Mouse (Mus musculus): Measurements from ENCODE around the gene Cdh13. TPM values are rescaled to one million over a fixed set of nuclear protein-coding genes. Genes with fewer than 3 reads are reported as not detected.

Gene Cdh13
- total RNA-seq, 2 experiments from 2014 or later = 5.9 to 6.2 TPM

DNA sequence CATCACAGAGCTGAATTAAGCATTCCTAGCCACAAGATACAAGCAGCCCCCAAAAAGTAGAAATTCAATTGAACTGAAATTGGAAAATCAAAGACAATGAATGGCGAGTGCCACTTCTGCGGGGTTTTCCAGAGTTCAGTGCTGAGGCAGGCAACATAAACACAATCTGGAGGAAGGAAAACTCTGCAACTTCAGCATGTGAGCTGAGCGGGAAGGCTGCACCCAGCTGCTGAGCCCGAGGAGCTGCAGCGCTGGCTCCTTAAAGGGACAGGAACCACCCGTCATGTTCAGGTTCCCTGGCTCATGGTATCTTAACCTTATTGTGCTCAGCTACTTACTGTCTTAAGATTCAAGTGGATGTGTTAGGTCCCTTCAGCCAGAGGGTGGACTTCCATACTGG, 814.7 kb downstream of the Cdh13 start:
- no peak for DNase-seq

DNA sequence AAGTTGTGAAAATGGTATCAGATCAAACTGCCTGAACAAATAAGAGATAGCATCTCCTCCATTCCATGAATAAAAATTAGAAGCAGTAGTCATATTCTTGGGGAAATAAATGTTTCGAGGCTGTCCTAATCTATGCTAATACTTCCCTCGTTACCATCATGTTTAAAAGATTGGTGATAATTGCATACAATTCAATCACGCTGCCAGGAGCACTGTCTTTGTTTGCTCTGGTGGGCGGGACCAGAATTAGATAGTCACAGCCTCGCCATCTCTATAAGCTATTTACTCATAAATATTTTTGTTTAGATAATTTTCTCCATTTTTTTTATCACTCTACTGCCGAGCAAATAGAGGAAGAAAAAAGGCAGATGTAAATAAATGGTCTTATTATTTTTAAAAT, 819.3 kb downstream of the Cdh13 start:
- DNase-seq = no peak

DNA sequence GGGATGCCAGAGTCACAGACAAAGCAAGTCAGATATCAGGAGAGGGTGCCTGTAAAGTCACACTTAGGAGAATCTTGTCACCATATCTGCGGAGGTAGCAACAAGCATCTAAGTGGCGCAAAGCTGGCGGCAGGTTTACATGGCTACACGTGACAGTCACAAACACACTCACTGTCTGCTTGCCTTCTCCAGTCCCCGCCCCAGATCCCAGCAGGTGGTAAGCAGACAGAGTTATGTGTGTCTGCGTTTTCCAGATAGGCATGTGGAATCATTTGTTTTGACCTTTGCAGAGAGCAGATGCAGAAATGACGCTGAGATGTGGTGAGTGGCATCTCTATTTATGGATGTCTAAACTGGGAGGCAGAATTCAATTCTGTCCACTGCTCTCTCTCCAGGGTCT, 826.1 kb downstream of the Cdh13 start:
- DNase-seq = no peak

- no peak for DNase-seq
Measured at GRCm38 (mm10) chr8:119112861-119113260, 829.3 kb downstream of the Cdh13 start.

DNA sequence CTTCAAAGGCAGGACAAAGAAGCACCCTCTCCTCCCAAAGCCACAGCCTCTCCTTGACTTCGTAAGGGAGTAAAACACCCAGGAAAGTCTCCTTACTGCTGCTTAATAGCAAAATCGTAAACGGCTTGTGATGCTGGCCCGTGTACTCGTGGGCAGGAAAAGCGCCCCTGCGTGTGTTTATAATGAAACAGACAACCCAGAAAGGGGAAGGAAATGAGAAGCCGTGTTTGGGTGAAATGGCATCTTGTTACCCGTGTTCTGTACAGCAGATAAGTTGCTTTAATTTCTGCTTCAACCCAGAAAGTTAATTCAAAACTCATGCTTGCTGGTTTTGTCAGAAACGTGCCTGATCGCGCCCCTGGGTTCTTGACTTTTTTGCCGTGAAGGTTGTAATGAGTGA, 837.7 kb downstream of the Cdh13 start:
- DNase-seq = no peak

DNA sequence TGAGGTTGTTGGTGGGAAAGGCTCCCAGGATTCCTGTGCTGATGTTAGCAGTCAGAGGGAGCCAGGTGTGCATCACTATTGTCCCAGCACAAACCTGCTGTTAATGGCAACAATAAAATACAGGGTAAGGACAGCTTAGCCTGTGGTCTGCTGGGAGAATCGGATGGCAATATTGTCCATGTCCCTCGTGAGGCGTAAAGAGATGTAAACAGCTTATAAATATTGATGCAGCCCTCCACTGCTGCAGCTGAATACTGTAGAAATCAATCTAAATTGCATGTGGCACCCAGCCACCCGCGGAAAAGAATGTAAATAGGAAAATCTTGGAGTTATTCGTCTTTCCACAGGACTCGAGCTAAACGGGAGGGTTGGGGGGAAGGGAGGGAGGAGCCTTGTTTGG, 844.3 kb downstream of the Cdh13 start:
- no peak for DNase-seq

DNA sequence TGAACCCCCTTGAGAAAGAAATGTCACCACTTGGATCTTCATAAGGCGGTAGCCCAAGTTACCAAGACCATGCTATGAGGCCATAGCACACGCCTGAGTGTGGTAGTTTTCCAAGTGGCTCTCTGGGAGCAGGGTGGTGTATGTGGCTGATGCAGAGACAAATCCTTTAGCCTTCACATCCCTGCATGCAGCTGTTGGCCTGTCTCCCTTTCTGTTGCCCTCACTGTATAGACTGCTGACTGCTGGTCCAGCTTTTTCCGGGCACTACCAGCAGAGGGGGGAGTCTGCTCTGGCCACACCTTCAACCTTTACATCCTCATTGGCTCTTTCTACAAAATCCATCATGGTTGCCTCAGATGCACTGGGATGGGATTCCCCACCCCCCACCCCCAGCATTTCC, 844.7 kb downstream of the Cdh13 start:
- DNase-seq = no peak

DNA sequence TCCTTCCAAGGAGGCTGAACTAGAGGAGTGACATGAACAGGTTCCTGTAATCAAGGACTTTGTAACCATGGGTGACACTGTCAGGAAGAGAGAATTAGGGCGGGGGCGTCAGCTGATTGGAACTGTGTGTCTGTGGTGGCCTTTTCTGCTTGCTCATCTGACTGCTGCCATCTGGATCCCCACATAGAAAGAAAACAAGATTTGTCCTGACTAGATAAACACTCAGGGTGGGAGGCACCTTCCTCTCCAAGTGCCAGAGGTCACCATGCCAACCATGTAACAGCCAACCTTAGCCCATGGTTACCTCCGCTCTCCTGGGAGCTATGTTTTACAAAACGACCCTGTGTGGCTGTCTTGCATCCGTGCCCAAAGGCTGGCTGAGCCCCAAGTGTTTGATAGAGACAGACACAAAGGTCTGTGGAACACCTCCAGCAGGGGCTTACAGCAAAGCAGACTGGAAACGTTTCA, 873.0 kb downstream of the Cdh13 start:
- no peak for DNase-seq

GRCm38 (mm10) chr8:119158628-119159027, 875.1 kb downstream of the Cdh13 start:
- no peak for DNase-seq

GRCm38 (mm10) chr8:119159794-119160193, 876.3 kb downstream of the Cdh13 start:
- DNase-seq = no peak

DNA sequence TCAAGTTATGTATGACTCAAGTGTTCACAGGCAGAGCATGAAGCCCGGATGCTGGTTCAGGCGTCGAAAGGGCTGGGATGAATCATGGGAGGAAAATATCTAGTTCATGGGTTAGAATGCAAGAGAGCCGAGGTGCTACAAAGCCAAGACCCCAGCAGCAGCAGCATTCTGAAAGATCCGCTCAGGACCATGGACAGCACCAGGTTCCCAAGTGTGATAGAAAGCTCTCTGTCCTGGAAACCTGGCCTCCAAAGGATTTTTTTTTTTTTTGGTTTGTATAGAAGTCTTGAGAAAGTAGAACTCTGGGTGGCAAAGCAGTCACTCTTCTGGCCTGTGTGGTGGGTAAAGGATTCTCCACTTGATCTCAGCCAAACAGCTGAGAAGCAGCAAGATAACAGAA, 880.5 kb downstream of the Cdh13 start:
- DNase-seq = peak in 1 of 2 experiments; percentile 6

- no peak for DNase-seq
Measured at GRCm38 (mm10) chr8:119177226-119177935, 893.8 kb downstream of the Cdh13 start.

GRCm38 (mm10) chr8:119180626-119181025, 897.1 kb downstream of the Cdh13 start:
- no peak for DNase-seq

DNA sequence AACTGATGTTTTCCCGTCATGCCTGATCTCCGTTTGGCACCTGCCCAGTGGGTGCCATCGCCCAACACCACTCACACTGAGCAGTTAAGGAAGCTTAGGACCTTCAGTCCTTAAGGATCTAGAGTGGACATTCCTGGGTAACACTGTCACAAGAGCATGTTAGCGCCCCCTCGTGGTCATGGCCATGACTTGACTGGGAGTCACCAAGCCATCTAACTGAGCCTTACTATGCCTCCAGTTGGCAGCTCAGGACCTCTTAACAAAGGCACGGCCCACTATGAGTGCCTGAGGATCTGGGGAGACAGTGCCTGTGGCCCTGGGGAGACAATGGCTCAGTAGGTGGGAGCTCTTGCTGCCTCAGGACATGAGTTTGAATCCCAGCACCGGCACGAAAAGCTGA, 912.2 kb downstream of the Cdh13 start:
- peak in 1 of 2 experiments; percentile 4 for DNase-seq

DNA sequence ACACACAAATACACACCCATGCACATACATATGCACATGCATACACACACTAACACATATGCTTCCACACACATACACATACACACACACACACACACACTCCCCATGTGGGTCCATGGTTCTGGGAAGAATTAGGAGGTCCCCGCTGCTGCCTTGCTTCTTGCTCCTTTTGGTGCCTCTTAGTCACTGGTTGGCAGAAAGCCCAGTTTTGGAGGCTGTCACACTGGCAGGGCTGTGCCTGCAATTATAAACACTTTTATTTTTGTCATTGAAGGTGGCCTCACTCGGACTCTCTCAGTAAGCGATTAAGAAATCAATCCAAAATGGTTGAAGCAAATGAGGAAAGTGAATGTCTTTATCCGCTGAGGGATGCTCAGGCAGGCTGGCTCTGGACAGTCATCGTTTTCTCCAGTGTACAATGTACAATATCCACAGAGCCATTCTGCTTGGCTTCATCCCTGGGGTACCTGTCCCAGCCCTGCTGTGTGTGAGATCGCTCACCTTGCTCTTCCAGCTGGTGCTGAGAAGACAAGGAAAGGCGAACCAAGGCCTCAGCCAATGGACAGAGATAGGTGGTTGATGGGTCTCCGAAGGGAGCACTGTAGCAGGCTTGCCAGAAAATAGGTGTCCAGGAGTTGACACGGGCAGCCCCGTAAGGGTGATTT, 913.1 kb downstream of the Cdh13 start:
- DNase-seq = peak; percentile 69 to 72

- DNase-seq = no peak
Measured at GRCm38 (mm10) chr8:119208567-119208966, 925.0 kb downstream of the Cdh13 start.

DNA sequence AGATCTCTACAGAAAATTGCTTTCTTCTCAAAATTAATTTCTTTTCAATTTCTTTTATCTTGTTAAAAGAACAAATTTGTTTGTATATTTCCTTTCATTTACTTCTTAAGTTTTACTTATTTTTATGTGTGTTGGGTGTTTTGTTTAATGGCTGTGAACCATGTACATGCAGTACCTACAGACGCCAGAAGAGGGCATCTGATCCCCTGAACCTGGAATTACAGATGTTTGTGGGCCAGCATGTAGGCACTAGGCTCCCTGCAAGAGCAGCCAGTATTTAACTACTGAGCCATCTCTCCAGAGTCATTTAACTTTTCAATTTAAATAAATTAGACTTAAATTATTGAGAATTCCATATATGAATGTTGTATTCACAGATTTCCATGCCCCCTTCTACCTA, 941.0 kb downstream of the Cdh13 start:
- DNase-seq = peak; percentile 38 to 63

GRCm38 (mm10) chr8:119245181-119245580, 961.6 kb downstream of the Cdh13 start:
- no peak for DNase-seq

DNA sequence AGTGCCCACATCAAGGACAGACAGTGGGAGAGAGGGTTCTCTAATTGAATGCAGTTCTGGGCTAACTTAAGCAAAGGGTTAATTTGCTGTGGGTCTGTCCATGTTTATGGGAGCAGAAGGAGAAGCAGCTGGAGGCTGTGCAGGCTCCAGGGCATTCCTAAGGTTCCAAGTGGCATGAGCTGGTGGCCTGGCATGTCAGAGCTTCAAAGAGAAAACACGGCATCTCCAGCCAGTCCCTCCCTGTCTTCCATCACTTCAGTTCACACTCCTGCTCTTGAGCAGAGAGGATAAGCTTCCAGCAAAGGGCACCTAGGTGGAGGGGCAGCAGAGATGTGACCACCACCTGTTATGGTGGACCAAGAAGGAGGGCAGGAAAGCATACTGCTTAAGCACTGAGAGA, 962.1 kb downstream of the Cdh13 start:
- no peak for DNase-seq

DNA sequence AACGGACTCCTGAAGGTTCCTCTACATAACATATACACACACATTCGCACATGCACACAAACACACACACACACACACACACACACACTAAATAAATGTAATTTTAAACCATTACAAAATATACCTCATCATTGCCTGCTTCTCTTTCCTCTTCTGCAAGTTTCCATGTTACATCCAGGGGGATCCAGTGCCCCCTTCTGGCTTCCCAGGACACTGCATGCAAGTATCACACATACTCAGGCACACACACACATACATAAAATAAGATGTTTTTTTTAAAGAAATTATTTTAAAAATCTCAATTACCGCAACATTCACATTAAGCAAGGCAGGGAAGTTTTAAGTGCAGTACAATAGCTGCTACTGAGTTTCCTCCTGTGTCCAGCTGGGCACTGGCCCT, 970.8 kb downstream of the Cdh13 start:
- DNase-seq = no peak

DNA sequence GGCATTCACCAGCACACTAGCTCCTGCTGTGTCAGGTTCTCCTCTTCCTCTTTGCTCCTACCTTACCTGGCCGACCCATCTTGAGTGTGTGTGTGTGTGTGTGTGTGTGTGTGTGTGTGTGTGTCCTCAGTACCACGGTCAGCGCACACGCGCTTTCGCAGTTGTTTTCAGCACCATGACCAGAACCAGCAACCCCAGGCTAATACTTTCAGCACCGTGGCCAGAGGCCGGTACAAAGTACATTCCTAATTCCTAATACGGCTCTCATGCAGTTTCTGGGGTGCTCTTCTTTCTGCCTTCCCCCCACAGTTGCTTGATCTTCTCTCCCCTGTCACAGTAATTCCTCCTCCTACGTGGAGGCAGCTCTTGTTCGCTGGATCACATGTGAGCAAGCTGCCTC, 975.1 kb downstream of the Cdh13 start:
- DNase-seq = peak; percentile 35 to 51

GRCm38 (mm10) chr8:119263750-119264149, 980.2 kb downstream of the Cdh13 start:
- DNase-seq = no peak

DNA sequence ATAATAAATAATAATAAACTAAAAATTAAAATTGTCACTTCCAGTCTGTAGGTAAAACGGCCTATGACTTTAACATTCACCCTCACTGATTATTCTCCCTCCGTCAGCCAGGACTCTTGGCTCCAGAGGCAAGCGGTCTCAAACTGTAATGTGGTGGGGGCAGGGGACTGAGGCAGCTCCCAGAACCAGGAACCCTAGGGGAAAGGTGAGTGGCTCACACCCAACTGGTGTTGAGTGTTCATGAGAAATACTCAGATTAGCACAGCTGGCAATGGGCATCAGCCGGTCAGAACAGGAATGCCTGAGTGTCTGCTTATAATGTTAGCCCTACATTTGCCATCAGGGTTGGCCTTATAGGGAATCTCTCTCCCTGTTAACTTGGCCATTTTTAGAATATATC, 982.8 kb downstream of the Cdh13 start:
- DNase-seq = peak in 1 of 2 experiments; percentile 11

DNA sequence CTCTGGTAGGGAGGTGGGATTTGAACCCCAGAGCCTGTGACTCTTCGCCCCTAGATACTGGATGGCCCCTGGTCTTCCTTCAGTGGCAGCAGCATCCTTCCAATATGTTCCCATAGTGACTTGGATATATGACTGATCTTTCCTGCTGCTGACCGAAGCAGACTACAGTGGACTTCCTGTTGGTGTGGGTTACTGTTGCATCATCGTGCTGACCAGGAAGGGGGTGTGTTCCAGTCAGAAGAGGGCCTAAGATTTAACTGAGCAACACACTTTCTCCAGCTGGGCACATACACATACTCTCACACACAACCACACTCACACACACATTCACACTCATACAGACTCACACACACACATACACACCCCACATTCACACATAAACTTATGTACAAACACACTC, 986.0 kb downstream of the Cdh13 start:
- DNase-seq = no peak

Measured in adrenal gland, postnatal 36 days (tissue).